Mouse (Mus musculus): ENCODE data around the gene Dpp9. TPM values are rescaled to one million over a fixed set of nuclear protein-coding genes. Genes with fewer than 3 reads are reported as not detected.

The Dpp9 gene
- total RNA-seq, 4 experiments from 2014 or later, result 54.5 to 65.5 (median 60.5) TPM

- peak in 1 of 2 experiments; percentile 19 for DNase-seq (ENCODE audit: low spot score in 2 of 2)
Measured at GRCm38 (mm10) chr17:56185281-56186141, 33.2 kb downstream of the Dpp9 start.

- peak; percentile 93 to 96 for DNase-seq (ENCODE audit: low spot score in 2 of 2)
Measured at GRCm38 (mm10) chr17:56183658-56184103, 35.0 kb downstream of the Dpp9 start, which contains the start of gene Mydgf. TSS of gene Mydgf (minus strand) at chr17:56183920.

- DNase-seq (ENCODE audit: low spot score in 2 of 2), result no peak
Measured at GRCm38 (mm10) chr17:56182975-56183657, 35.6 kb downstream of the Dpp9 start.

GRCm38 (mm10) chr17:56175416-56175815 lies 43.3 kb downstream of the Dpp9 start:
- DNase-seq (ENCODE audit: low spot score in 2 of 2), result no peak

GRCm38 (mm10) chr17:56173401-56174046 lies 45.2 kb downstream of the Dpp9 start:
- no peak for DNase-seq (ENCODE audit: low spot score in 2 of 2)

- DNase-seq (ENCODE audit: low spot score in 2 of 2), result no peak
Measured at GRCm38 (mm10) chr17:56171881-56172280, 46.8 kb downstream of the Dpp9 start.

GRCm38 (mm10) chr17:56171456-56171855 lies 47.2 kb downstream of the Dpp9 start:
- no peak for DNase-seq (ENCODE audit: low spot score in 2 of 2)

GRCm38 (mm10) chr17:56170636-56171035 lies 48.1 kb downstream of the Dpp9 start:
- no peak for DNase-seq (ENCODE audit: low spot score in 2 of 2)

GRCm38 (mm10) chr17:56169830-56170229 lies 48.9 kb downstream of the Dpp9 start:
- DNase-seq (ENCODE audit: low spot score in 2 of 2), result no peak

- no peak for DNase-seq (ENCODE audit: low spot score in 2 of 2)
Measured at GRCm38 (mm10) chr17:56165671-56166070, 53.0 kb downstream of the Dpp9 start.

- DNase-seq (ENCODE audit: low spot score in 2 of 2), result no peak
Measured at GRCm38 (mm10) chr17:56164510-56164909, 54.2 kb downstream of the Dpp9 start.

- DNase-seq (ENCODE audit: low spot score in 2 of 2), result no peak
Measured at GRCm38 (mm10) chr17:56163523-56164102, 55.1 kb downstream of the Dpp9 start.

GRCm38 (mm10) chr17:56162231-56162774 lies 56.4 kb downstream of the Dpp9 start, which contains the start of gene Tnfaip8l1:
TSS of gene Tnfaip8l1 (plus strand) at chr17:56162477.
- DNase-seq (ENCODE audit: low spot score in 2 of 2), result peak; percentile 94 to 95

GRCm38 (mm10) chr17:56159729-56160128 lies 59.0 kb downstream of the Dpp9 start:
- peak in 1 of 2 experiments; percentile 61 for DNase-seq (ENCODE audit: low spot score in 2 of 2)

GRCm38 (mm10) chr17:56153643-56154042 lies 65.1 kb downstream of the Dpp9 start:
- no peak for DNase-seq (ENCODE audit: low spot score in 2 of 2)

GRCm38 (mm10) chr17:56149897-56150296 lies 68.8 kb downstream of the Dpp9 start:
- no peak for DNase-seq (ENCODE audit: low spot score in 2 of 2)

- DNase-seq (ENCODE audit: low spot score in 2 of 2), result no peak
Measured at GRCm38 (mm10) chr17:56148790-56149618, 69.7 kb downstream of the Dpp9 start.

- no peak for DNase-seq (ENCODE audit: low spot score in 2 of 2)
Measured at GRCm38 (mm10) chr17:56148280-56148679, 70.4 kb downstream of the Dpp9 start.

- DNase-seq (ENCODE audit: low spot score in 2 of 2), result no peak
Measured at GRCm38 (mm10) chr17:56147420-56147819, 71.3 kb downstream of the Dpp9 start.

- DNase-seq (ENCODE audit: low spot score in 2 of 2), result no peak
Measured at GRCm38 (mm10) chr17:56146131-56146530, 72.6 kb downstream of the Dpp9 start.
